Mouse (Mus musculus): Measurements from ENCODE around the gene Nr1d1.

- no peak for TF ChIP-seq CTCF (IDR thresholded peaks at IDR 0.05; ENCODE audit: borderline replicate concordance, insufficient read depth, low read length)
- no peak for TF ChIP-seq POLR2A (IDR thresholded peaks at IDR 0.05; ENCODE audit: low read depth, low read length)
Observed at GRCm38 (mm10) chr11:98740026-98740392, 35.1 kb downstream of the Nr1d1 start.

Data from embryonic fibroblast, embryonic 13.5 days (primary cell).